Mouse (Mus musculus) left cerebral cortex, adult 2 months (tissue): ENCODE results near the gene Nfatc2ip. TPM values are rescaled to one million over a fixed set of nuclear protein-coding genes. Genes with fewer than 3 reads are reported as not detected.
"Not testable (repeated sequence)": the region's sequence is repeated elsewhere in the genome, so short reads cannot be mapped to it uniquely, and the experiment has no call there.

Experiments used
- DNase-seq, 2 experiments: peaks; one replicate each; pipeline ENCODE4 v3.0.0; 2021 to 2022; ENCODE audit warnings: low spot score in 2 of 2, mixed read lengths in 1 of 2; ENCODE audit errors: extremely low spot score in 1 of 2
- H3K27ac ChIP-seq: fragments of 200-600 bp; 2 replicates; pipeline ENCODE4 v1.8.1; 2022
- H3K4me3 ChIP-seq: fragments of 200-600 bp; 2 replicates; pipeline ENCODE4 v1.8.1; 2022
- CTCF ChIP-seq: fragments of 200-600 bp; IDR thresholded peaks from 2 replicates; pipeline ENCODE4 v1.8.1; 2022; ENCODE audit warnings: antibody characterized with exemption, mild to moderate bottlenecking, moderate library complexity
- intact Hi-C: fragments of 180-260 bp; cut with DNase I; formaldehyde crosslinking; loops from one replicate; pipeline ENCODE4 v1.15.1; 2025
- total RNA-seq, 2 experiments: library from RNA; stranded (reverse); gene quantifications; 2 replicates each; pipeline ENCODE4 v1.2.3; 2021

The Nfatc2ip gene
- total RNA-seq, 2 experiments from 2014 or later = 6.2 to 6.8 TPM

GRCm38 (mm10) chr7:126399548-126399947 lies 3.0 kb upstream of the Nfatc2ip start:
- H3K4me3 ChIP-seq = no peak overlapping the region
- peak; percentile 87 for TF ChIP-seq CTCF
- intact Hi-C loops = loop anchor here (1.0 to 5.0 kb wide), 2 partner anchors 73 to 129 kb away; no protein-coding TSS in a partner anchor

GRCm38 (mm10) chr7:126397822-126398221 lies 1.3 kb upstream of the Nfatc2ip start:
- Histone ChIP-seq H3K27ac (no peak overlapping the region), H3K4me3 (no peak overlapping the region)
- DNase-seq = no peak
- TF ChIP-seq CTCF = no peak
- intact Hi-C loops = loop anchor here (5.0 kb wide), 1 partner anchor 74 kb away; no protein-coding TSS in a partner anchor

More at GRCm38 (mm10) chr7:126399548-126399947, 3.0 kb upstream of the Nfatc2ip start:
- peak; percentile 68 to 78 for DNase-seq
- H3K27ac ChIP-seq = no peak overlapping the region

DNA sequence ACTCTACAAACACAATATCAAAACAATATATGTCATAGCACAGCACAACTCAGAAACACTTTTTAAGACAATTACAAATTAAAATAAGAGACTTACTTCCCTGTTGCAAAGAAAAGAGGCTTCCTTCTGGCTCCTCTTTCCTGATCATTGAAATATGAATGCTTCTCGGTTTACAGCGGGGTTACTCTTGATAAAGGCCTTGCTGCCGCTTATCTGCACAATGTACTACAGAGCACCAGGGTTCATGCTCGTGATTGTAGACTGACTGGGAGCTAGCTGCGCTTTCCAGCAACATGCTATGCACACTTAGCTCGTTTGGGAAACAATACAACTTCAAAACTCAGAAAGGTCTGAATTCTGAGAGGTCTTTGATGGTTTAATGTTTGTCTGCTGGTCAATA lies 684 bp upstream of the Nfatc2ip start:
- DNase-seq = no peak
- 0 out of 2 replicates have a peak overlapping the region, but pooled peaks have one; percentile 7 for H3K4me3 ChIP-seq
- intact Hi-C loops = loop anchor here (5.0 kb wide), 1 partner anchor 75 kb away; no protein-coding TSS in a partner anchor
- TF ChIP-seq CTCF = no peak
- H3K27ac ChIP-seq = no peak overlapping the region

GRCm38 (mm10) chr7:126392086-126392884 lies 4.3 kb downstream of the Nfatc2ip start:
- H3K4me3 ChIP-seq, intact Hi-C loops, H3K27ac ChIP-seq, DNase-seq: not testable (repeated sequence)

DNA sequence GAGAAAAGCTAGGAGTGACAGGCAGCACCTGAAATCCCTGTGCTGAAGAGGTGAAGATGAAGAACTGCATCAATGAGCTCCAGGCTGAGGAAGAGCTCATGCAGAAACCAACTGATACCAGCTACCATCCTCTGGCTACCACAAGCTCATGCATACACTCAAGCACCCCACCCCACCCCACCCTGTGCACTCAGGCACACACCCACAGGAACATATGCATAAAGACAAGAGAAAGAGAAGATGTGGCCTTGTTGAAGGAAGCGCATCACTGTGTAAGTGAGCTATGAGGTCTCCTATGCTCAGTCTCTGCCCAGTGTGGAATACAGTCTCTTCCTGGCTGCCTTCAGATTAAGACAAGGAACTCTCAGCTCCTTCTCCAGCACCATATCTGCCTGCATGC lies 8.4 kb downstream of the Nfatc2ip start:
- no peak for DNase-seq
- TF ChIP-seq CTCF = no peak
- H3K27ac ChIP-seq = no peak overlapping the region
- no peak overlapping the region for H3K4me3 ChIP-seq
- intact Hi-C loops = loop anchor here (10.0 kb wide), 1 partner anchor 923 kb away; no protein-coding TSS in a partner anchor

DNA sequence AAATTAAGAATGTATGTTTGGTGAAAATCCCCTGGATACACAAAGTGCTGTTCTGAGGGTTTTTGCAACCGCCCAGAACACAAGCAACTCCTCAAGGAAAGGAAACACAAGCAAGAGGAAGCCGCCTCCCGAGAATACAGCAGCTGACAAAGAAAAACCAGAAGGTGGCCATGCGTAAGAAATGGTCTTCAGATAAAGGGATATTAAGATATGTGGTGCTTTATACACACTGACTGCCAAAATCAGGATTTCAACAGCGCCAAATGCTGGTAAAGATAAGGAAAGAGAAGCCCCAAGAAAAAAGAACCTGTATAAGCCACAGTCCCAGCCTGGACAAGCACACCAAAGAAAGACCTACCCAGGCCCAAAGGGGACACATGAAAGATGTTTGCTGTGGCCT lies 13.0 kb downstream of the Nfatc2ip start:
- Histone ChIP-seq H3K27ac (no peak overlapping the region), H3K4me3 (no peak overlapping the region)
- DNase-seq = no peak
- no peak for TF ChIP-seq CTCF
- intact Hi-C loops = loop anchor here (10.0 kb wide), 1 partner anchor 919 kb away; no protein-coding TSS in a partner anchor

- peak; percentile 98 for DNase-seq
- peak within 1 kb of the TSS; percentile 99 for H3K4me3 ChIP-seq
- intact Hi-C loops = loop anchor here (1.0 kb wide), 2 partner anchors 54 to 116 kb away; no protein-coding TSS in a partner anchor
- H3K27ac ChIP-seq = peak within 1 kb of the TSS; percentile 87
- TF ChIP-seq CTCF = peak; percentile 81
Measured at GRCm38 (mm10) chr7:126377278-126378158, 19.0 kb downstream of the Nfatc2ip start, which contains the start of gene Spns1. Spns1 (minus strand) TSS chr7:126377450.

GRCm38 (mm10) chr7:126376903-126377277 lies 19.6 kb downstream of the Nfatc2ip start:
- H3K4me3 ChIP-seq = peak overlapping the region; percentile 99
- DNase-seq = no peak
- intact Hi-C loops = loop anchor here (1.0 kb wide), 1 partner anchor 116 kb away; no protein-coding TSS in a partner anchor
- no peak for TF ChIP-seq CTCF
- peak overlapping the region; percentile 87 for H3K27ac ChIP-seq

DNA sequence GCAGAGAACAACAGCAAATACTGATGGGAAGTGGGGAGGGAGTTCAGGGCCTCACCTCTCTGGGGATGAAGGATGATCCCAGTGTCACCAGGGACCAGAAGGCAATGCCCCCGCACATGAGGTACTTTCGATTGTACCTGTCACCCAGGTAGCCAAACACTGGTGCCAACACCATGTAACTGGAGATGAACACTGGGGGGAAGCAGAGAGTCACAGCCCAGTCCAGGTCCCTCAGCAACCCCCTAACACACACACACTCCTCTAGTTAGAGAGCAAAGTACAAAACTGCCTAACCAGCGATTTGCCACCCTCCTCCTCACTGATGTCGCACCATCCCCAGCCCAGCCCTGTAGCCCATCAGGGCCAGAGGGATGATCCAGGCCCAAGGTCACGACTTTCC lies 21.5 kb downstream of the Nfatc2ip start:
- peak; percentile 30 for TF ChIP-seq CTCF
- Histone ChIP-seq H3K27ac (no peak overlapping the region), H3K4me3 (no peak overlapping the region)
- intact Hi-C loops = no loop called here
- DNase-seq = no peak

GRCm38 (mm10) chr7:126374526-126374925 lies 22.0 kb downstream of the Nfatc2ip start:
- intact Hi-C loops = no loop called here
- no peak for DNase-seq
- Histone ChIP-seq H3K27ac (no peak overlapping the region), H3K4me3 (no peak overlapping the region)
- no peak for TF ChIP-seq CTCF

GRCm38 (mm10) chr7:126373007-126373406 lies 23.5 kb downstream of the Nfatc2ip start:
- intact Hi-C loops = no loop called here
- no peak for TF ChIP-seq CTCF
- no peak for DNase-seq
- Histone ChIP-seq H3K4me3 (no peak overlapping the region), H3K27ac (no peak overlapping the region)
